Mouse (Mus musculus) heart, adult 2 months (tissue): Measurements from ENCODE around the gene Slc25a3.

Source experiments
- CTCF ChIP-seq: fragments of 200-600 bp; IDR thresholded peaks from 2 replicates; pipeline ENCODE4 v1.8.1; 2022; ENCODE audit warnings: antibody characterized with exemption, mild to moderate bottlenecking, moderate library complexity
- POLR2A ChIP-seq: fragments of 200-500 bp; IDR thresholded peaks from 2 replicates; pipeline ENCODE4 v1.6.1; 2011; ENCODE audit warnings: mild to moderate bottlenecking, low read depth, low read length, control low read depth; ENCODE audit not compliant: insufficient read depth

- TF ChIP-seq CTCF = no peak
- TF ChIP-seq POLR2A = no peak
Observed at GRCm38 (mm10) chr10:91102799-91103590, 20.9 kb downstream of the Slc25a3 start.
